Mouse (Mus musculus) CD4-positive, CD25-positive, alpha-beta regulatory T cell, adult 4 months (primary cell): ENCODE measurements around the gene Mia3. TPM values are rescaled to one million over a fixed set of nuclear protein-coding genes. Genes with fewer than 3 reads are reported as not detected.
"Not testable (repeated sequence)": the region's sequence is repeated elsewhere in the genome, so short reads cannot be mapped to it uniquely, and the experiment has no call there.

Source experiments
- ATAC-seq: one replicate; pipeline ENCODE4 v1.8.0; 2017
- polyA plus RNA-seq, 2 experiments: library from polyadenylated mRNA; unstranded; fragments of 100-300 nt; shearing (Covaris generic); gene quantifications; one replicate each; pipeline ENCODE4 v1.2.1; 2017

The Mia3 gene
- polyA plus RNA-seq, 2 experiments from 2014 or later: 94.4 to 110 TPM

DNA sequence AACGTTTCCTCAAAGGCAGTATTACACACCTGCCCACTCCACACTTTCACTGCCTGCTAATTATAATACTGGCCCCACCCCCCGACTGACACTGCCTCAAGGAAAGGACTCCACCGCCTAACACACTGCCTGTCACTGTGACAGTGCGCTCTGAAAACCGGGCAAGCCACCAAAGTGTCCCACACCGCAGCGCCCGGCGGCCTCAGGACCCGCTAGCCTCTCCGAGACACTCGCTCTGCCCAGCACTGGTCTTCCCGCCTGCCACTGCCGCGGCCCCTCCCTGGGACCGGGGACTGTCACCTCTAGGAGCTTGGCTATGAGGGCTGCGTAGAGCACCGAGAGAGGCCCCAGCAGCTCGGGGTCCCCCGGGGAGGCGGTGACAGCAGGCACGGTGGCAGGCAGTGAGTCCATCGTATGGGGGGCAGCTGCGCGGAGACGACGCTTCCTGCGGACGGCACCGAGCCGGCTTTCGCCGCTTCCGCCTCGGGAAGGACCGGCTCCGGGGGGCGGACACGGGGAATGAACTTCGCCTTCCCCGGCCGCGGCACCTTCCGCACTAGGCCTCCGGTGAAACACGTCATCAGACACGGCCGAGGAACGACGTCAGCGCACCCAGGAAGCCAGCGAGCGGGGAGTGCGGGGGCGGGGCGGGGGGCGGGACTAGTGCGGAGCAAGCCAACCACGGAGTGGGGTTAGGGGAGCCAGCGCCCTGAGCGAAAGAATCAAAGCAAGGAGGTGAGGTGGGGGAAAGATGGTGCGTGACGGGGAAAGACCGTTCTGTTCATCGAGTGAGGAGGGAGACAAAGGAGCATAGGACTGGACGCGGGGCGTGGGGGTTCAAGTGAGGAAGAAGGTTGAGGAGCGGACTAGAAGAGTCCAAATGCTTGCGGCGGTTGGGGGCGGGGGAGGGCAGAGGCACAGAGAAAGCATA, 24.2 kb downstream of the Mia3 start:
- ATAC-seq: peak; percentile 89

DNA sequence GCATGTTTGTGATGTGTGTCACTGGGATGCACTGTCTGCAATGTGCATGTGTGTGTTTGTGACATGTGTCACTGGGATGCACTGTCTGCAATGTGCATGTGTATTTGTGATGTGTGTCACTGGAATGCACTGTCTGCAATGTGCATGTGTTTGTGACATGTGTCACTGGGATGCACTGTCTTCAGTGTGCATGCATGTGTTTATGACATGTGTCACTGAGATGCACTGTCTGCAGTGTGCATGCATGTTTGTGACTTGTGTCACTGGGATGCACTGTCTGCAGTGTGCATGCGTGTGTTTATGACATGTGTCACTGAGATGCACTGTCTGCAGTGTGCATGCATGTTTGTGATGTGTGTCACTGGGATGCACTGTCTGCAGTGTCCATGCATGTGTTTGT, 26.5 kb downstream of the Mia3 start:
- ATAC-seq: not testable (repeated sequence)

DNA sequence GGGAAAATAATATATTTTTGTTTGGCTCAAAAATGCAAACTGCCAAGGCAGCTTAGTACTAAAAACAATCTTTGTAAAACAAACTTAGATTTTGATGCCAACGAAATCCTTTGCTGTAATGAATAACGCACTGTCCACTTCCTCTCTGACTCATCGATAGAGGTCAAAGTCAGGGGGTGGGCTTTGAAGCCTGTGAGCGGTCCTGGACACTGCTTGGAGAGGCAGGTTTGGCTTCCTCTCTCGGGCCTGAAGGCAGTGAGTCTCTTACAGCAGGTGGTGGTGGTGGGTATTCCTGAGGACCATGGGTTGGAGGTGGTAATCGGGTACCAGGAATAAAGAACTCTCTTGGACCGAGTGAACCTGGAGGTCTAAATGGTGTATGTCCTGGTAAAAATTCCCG, 42.2 kb downstream of the Mia3 start:
- ATAC-seq: no peak

DNA sequence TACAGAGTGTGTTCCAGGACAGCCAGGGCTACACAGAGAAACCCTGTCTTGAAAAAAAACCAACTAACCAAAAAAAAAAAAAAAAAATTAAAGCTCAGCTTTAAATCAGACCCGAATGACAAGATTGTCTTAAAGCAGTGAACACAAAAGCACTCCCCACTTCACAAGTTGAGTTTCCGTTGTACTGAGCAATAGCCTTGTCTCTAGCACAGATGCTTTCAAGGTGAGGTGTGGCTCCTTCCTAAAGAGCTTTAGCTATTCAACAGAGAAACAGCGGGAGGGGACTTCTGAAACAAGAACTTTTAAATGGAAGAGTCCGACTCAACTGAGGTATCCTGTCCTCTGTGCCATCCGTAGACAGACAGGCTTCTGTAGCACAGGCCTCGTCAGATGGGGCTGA, 44.9 kb downstream of the Mia3 start:
- ATAC-seq: no peak

DNA sequence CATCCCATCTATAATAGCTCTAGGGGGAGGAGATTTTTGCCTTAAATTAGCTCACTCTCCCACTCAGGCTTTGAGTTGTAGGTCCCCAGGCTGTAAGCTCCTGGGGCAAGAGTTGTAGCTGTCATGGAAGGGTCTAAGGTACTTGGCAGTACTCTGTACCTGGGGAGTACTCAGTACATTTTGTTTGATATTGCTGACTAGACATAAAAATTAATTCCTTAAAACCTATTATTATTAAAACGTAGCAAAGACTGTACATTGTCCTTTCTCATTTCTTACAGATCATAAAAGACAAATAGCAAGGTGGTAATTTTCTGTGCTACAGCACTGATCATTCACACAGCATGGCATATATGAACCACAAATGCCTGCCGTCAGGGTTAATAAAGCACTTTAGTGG, 45.4 kb downstream of the Mia3 start:
- ATAC-seq: no peak

DNA sequence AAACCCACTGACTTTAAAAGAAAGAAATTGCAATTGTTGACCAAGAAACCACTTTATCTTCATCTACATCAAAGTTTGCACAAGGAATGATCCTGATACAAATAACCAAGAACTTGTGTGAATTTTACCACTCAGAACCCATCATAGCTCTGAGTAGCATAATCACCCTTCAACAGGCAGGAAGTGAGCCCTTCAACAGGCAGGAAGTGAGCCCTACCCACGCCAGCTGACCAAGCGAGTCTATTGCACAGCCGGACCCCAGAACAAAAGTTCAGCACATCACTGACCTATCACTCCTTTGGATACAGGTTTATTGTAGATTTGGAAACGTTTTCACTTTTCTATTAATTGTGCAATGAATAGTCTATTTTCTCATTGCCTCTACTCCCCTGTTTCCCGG, 46.9 kb downstream of the Mia3 start:
- ATAC-seq: not testable (repeated sequence)

DNA sequence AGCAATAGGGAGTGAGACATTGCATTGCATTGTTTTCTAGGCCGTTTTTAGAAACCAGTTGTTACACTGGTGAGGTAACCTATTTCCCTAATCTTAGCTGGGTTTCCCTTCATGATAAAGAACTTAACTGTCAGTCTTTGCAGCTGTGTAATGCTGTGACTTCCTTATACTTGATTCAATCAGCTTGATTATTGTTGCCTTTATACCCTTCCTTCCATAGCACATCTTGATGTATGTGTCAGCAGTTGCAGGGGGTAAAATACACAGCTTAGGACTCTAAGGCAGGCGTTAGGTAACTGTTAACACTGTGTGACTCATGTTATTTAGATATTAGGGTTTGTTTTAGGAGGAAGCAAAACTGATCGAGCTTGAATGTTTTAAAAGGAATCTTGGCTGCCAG, 48.6 kb downstream of the Mia3 start:
- ATAC-seq: no peak

DNA sequence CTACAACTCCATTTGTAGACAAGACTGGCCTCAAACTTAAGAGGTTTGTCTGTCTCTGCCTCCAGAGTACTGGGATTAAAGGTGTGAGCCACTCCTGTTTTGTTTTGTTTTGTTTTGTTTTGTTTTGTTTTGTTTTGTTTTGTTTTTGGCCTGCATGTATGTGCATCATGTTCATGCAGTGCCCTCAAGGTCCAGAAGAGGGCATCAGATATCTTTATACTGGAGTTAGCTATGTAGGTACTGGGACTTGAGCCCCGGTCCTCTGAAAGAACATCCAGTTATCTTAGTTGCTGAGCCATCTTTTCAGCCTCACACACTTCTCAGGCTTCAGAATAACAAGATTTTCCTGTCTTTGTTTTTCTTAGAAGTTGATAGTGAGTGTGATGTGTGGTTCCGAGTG, 53.6 kb downstream of the Mia3 start:
- no peak for ATAC-seq

DNA sequence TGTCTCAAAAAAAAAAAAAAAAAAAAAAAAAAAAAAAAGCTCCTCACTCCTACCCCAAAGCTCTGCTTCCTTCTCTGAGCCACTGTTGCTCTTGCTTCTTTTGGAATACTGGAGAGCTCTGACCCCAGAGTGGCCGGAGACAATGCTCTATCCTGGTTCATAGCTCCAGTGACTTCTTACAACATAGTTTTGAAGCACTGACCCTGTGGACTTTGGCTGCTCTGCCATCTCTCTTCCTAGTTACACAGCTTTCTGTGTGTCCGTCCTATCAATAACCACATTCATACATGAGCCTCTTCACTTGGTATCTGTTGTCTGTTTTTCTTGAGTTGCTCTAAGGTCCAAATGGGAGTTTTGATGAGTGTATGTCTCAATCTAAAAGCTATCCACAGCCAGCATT, 57.3 kb downstream of the Mia3 start:
- no peak for ATAC-seq

DNA sequence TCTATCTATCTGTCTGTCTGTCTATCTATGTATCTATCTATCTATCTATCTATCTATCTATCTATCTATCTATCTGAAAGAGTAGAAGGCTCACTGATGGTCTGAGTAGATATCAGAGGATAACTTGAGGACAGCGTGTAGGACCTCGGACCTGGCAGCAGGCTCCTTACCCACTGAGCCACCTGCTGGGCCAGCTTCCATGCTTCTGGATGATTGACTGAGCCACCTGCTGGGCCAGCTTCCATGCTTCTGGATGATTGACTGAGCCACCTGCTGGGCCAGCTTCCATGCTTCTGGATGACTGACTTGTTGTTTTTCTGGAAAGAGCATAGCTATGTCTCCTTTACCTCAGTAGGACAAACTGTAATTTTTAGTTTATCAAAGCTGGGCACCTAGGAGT, 59.8 kb downstream of the Mia3 start:
- ATAC-seq: not testable (repeated sequence)

DNA sequence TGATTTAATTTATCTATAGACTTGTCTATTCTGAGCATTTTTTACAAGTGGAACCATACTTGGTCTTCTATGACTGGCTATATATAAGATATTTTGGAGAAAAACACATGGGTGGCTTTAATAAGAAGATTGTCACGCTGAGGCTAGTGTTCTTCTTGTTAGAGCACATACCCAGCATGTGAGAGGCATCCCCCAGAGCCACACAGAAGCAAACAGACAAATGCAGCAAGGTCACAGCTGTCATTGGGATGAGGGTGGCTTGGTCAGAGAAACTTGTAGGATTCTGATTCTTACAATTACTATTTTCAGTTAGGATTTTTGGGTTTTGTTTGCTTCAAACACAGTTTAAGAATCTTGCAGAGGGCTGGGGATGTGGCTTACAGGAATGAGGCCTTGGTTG, 60.9 kb downstream of the Mia3 start:
- ATAC-seq: no peak

DNA sequence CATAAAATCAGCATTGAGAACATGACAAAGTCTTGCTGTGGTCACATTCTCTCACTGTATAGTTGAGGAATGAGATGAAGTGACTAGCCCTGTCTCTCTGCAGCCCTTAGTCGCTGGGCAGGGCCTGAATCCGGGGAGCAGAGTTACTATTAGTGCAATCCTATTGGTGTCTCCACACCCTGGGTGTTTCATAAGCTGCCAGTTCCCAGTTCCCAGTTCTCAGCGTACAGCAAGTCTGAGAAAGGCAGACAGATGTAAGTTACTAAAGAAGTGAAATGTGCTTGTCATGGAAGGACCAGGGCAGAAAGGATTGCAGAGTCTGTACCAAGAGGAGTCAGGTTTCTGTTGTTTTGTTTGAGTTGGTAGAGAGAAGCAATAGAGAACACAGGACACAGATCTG, 61.8 kb downstream of the Mia3 start:
- ATAC-seq: no peak

DNA sequence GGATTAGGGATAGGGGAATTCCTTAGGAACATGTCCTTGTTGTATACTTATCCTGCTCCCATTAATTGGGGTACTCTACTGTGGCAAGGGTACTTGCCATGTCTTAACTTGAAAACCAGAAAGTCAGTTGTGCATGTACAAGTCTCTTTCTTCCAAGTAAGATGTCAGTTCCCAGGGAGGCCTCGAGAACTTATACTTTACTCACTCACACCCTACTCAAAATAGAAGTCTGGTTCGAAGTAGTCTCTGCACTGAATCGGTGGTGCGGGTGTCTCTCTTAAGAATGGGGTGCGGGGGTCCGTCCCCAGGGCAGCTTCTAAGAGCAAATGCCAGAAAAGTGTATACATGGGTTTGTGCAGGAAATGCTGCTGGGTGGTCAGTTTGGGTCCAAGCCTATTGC, 70.2 kb downstream of the Mia3 start:
- no peak for ATAC-seq

DNA sequence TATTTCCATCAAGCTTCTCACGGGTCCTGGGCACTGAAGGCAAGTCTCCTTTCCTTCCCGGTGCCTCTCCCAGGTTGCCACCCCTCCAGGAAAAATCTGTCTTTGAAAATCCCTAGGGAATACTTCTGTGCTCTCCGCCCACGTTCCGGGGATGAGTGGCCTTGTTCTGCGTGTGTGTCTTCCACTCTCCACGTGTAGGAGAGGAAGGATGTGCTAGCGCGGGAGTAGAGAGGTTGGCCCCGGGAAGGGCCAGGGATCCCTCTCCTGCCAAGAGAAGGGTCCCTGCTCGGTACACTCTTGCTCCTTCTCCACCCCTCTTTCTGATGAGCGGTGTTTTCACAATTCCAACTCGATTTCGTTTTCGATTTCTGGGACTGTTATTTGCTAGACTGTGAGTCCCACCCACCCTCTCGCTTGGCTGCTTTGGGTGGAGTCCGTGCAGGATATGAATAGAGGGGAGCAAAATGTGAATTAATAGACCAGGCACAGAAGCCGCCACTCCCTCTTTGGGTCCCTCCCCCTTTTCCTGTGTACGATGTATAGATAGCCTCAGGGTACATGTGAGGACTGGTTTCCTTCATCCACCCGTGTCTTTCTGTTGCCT, 71.4 kb downstream of the Mia3 start:
- peak; percentile 57 for ATAC-seq

DNA sequence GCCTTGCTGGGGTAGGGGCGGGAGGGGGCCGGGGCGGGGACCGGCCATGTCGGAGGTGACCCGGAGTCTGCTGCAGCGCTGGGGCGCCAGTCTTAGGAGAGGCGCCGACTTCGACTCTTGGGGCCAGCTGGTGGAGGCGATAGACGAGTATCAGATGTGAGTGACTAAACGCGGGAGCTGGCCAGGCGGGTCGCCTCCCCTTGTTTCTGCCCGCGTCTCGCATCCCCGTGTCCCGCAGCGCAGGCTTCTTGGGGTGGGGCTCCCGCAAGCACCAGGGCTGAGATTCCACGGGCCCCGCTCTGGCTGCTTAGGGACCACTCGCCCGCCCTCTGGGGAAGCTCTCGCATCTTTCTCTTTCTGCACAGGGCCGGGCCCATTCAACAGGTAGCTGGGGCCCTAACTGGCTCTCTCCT, 71.9 kb downstream of the Mia3 start:
- ATAC-seq: peak; percentile 7

DNA sequence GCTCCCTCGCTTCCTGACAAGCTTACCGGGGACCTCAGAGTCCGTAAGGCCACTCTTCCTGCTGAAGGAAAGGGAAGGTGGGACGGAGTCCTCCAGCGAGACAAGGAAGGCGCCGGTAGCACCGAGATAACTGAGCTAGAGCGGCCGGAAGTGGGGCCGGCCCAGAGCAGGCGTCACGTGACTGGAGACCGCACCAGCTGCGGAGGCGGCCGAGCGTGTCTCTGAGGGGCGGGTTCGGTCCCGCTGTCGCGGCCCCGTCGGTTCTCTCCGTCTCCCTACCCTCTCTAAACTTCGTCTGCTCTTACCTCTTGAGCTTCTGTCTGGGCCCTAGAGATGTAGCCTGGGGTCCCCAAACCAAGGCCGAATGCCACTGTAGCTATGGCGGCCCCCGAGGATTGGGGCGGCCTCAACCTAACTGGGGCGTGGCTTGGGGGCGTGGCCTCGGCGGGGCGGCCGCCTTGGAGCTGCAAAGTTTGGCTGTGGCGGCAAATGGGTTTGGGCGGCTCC, 72.4 kb downstream of the Mia3 start, which contains the start of gene Brox:
TSS of gene Brox (minus strand) at position 393 of the 507 bp plus-strand sequence.
- ATAC-seq: peak; percentile 79

DNA sequence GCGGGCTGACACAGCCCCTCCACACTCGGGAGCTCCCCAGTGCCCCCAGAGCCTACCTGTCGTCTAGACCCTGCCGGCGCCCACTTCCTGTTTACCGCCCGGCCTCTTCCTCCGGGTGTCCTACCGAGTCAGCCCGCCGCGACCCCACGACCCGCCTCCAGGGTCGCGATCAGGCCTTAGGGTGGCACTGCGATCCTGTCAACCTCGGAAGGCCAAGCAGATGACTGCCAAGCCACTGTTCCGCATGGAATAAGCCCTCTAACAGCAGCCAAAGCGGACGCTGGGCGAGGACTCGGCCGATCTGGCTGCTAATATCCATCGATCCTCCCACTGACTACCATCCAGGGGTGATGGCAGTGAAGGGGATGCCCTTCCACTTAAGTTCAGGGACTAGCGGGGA, 72.9 kb downstream of the Mia3 start, which contains the start of gene Aida:
TSS of gene Aida (plus strand) at position 126 of the 400 bp plus-strand sequence.
- peak; percentile 21 for ATAC-seq

DNA sequence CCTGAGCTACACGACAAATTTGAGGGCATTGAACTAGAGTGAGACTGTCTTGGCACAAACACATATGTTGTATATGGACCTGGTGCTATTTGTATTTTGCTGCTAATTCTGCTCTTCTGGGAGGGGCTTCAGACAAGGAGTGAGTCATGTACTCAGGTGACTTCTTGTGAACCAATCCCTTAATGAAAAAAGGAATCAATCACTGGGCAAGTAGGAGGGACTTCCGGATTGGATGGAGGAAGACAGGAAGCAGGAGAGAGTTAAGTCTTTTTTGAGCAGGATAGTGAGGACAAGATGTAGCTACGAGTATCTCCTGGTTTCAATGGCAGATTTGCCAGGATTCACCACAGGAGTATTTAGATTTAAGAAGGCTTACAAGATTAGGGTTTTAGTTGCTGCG, 79.8 kb downstream of the Mia3 start:
- no peak for ATAC-seq

DNA sequence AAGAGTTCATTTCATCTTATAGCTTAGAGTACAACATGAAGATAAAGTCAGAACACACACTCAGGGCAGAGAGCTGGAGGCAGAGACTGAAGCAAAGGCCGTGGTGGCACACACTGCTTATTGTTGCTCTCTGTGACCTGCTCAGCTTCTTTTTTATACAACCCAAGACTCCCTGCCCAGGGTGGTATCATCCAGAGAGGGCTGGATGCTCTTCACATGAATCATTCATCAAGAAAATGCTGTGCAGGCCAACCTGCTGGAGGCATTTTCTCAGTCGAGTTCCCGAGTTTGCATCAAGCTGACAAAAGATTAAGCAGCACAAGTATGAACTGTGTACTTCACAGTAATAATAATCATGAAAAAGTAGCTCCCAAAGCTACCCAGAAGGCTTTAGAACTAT, 81.0 kb downstream of the Mia3 start:
- no peak for ATAC-seq
